Mouse (Mus musculus) cortical plate, adult 2 months (tissue): Measurements from ENCODE around the gene Supt3. TPM values are rescaled to one million over a fixed set of nuclear protein-coding genes. Genes with fewer than 3 reads are reported as not detected.
A peak's percentile ranks its signal among the peaks of the same experiment; 100 is the strongest.

Experiments
- H3K27ac ChIP-seq: fragments of 200-500 bp; 2 replicates; pipeline ENCODE4 v1.5.1; 2012; ENCODE audit warnings: low read length, control low read depth, inconsistent platforms; ENCODE audit not compliant: insufficient read depth
- H3K4me1 ChIP-seq: fragments of 200-500 bp; 2 replicates; pipeline ENCODE4 v1.6.1; 2011; ENCODE audit warnings: low read length; ENCODE audit not compliant: control insufficient read depth, insufficient read depth
- H3K4me3 ChIP-seq: fragments of 200-500 bp; 2 replicates; pipeline ENCODE4 v1.5.1; 2011; ENCODE audit warnings: mild to moderate bottlenecking, low read length, control low read depth; ENCODE audit not compliant: insufficient read depth
- CTCF ChIP-seq: fragments of 200-500 bp; IDR thresholded peaks from 2 replicates; pipeline ENCODE4 v1.5.1; 2011; ENCODE audit warnings: mild to moderate bottlenecking, control low read depth, low read length; ENCODE audit not compliant: insufficient read depth; ENCODE audit errors: extremely low read depth
- POLR2A ChIP-seq: fragments of 200-500 bp; IDR thresholded peaks from 2 replicates; pipeline ENCODE4 v1.6.1; 2011; ENCODE audit warnings: mild to moderate bottlenecking, low read length, control low read depth; ENCODE audit not compliant: insufficient read depth; ENCODE audit errors: extremely low read depth
- polyA plus RNA-seq: library from polyadenylated mRNA; depleted of rRNA; stranded (reverse); fragments of >200 nt; gene quantifications from 2 replicates; pipeline ENCODE4 v1.2.3, GENCODE M21; 2012; rRNA removed

Gene Supt3
- polyA plus RNA-seq, result 6.6 and 6.9 TPM in 2 replicates

DNA sequence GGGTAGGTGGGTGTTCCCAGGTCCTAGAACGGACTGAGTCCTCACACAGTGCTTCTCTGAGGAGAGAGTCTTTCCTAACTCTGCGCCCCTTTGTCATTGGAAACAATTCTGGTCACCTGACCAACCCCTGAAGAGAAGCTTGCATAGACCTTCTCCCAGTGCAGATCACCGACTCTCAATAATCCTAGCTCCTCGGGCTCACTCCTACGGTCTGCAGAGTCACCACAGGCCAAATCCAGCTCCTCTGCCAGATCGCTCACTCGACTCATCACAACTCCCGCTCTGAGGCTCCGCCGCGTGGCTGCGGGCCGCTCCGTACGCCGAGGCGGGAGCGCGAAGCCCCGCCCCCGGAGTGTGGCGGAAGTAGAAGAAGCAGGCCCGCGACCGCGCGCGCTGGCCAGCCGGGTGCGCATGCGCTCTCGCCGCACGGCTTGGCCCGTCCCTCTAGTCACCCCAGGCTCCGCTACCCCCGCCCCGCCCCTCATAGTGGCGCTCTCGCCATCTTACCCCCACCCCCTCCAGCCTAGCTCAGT is at the start of gene Supt3:
Gene Supt3, plus strand, starts transcription at position 415 of the 533 bp plus-strand sequence.
- no peaks in the 10 kb centered on the region; the same call in 1 of the 2 replicates for H3K4me1 ChIP-seq
- H3K27ac ChIP-seq, result peak within 1 kb of the TSS; percentile 41; the same call in 1 of the 2 replicates
- TF ChIP-seq POLR2A (peak; percentile 45; the same call in 1 of the 2 replicates), CTCF (no peak)
- H3K4me3 ChIP-seq, result peak within 1 kb of the TSS; percentile 79

- TF ChIP-seq CTCF, result no peak
- TF ChIP-seq POLR2A, result no peak
- Histone ChIP-seq H3K27ac (no peak overlapping the region), H3K4me1 (no peaks in the 10 kb centered on the region), H3K4me3 (no peak overlapping the region)
These were observed 49.3 kb upstream of the Supt3 start for GRCm38 (mm10) chr17:44727675-44728074.

DNA sequence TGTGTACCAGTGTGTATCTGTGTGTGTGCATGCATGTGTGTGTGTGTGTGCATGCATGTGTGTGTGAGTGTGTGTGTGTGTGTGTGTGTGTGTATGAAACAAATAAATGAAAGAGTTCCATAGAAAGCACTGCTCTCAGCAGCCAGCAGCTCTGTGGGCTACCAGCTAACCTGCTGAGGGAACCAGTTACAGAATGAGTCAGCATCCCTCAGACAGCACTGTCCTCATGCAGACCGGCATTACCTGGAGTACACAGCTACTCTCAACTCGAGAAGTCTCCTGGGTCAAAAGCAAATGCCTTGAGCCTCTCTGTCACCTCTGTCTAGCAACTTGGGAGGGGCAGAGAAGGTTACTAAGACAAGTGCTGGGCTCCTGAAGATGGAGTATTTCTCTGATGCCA is 48.5 kb upstream of the Supt3 start:
- no peaks in the 10 kb centered on the region for H3K4me1 ChIP-seq
- no peak overlapping the region for H3K27ac ChIP-seq
- no peak overlapping the region for H3K4me3 ChIP-seq
- TF ChIP-seq POLR2A, result no peak
- no peak for TF ChIP-seq CTCF

GRCm38 (mm10) chr17:44733544-44734310 is 43.2 kb upstream of the Supt3 start:
- Histone ChIP-seq H3K27ac (no peak overlapping the region), H3K4me1 (no peaks in the 10 kb centered on the region; the same call in 1 of the 2 replicates), H3K4me3 (peak overlapping the region; percentile 74)
- TF ChIP-seq POLR2A, result no peak
- no peak for TF ChIP-seq CTCF

DNA sequence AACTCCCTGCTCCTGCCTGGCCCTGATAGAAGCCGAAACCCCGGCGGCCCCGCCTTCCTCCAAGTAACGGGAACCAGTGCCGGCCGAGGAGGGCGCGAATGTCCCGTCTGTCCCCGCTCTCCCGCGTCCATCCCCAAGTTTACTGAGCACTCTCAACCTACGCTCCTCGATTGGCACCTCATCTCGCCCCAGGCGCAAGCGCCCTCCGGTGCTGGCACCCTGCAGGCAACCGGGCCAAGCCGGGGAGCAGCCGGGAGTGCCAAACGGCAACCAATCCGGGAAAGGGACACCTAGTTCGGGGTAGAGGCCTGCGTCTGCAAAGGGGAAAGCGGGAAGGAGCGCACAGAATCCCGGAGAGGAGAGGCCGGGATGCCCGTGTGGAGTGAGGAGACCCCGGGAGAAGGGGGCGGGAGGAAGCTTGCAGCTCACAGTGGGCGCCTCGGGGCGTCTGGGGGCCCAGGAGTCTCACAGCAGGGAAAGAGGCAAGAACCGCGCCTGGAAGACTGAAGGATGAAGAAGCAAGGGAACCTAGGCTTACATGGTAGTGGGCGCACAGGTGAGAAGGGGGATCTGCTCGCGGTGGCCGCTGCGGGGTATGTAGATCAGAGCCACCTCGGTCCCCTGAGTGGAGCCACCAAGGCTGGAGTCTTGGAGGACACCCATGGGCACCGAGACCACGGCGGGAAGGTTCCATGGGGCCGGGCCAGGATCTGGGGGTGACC is 42.3 kb upstream of the Supt3 start:
- TF ChIP-seq POLR2A (no peak), CTCF (no peak)
- Histone ChIP-seq H3K27ac (no peak overlapping the region), H3K4me1 (no peaks in the 10 kb centered on the region; the same call in 1 of the 2 replicates), H3K4me3 (peak overlapping the region; percentile 74)

DNA sequence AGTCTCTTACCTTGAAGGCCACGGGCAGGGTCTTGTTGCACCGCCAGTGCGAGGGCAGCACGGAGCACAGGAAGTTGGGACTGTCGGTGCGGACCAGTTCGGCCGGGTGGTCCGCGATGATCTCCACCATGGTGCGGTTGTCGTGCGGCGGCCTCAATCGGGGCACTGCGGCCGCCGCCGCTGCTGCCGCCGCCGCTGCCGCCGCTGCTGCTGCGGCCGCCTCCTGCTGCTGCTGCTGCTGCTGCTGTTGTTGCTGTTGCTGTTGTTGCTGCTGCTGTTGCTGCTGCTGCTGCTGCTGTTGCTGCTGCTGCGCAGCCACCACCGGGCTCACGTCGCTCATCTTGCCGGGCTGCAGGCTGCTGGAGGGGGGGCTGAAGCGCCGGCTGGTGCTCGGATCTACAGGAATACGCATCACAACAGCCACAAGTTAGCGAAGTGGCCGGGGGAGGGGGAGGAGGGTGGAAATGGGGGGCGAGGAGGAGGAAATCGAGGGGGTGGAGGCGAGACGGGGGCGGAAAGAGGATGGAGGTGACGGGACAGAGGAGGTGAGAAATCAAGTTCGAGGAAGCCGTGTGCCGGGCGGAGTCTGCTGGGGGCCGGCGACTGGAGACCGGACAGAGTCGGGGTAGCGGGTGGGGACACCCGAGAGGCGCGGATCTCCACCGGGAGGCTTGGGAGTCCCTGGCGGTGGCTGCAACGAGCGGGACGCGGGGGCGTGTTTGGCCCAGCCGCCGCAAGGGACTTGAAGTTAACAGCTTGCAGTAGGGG is 41.5 kb upstream of the Supt3 start:
- Histone ChIP-seq H3K4me3 (peak overlapping the region; percentile 74), H3K27ac (peak overlapping the region; percentile 94), H3K4me1 (no peaks in the 10 kb centered on the region; the same call in 1 of the 2 replicates)
- TF ChIP-seq POLR2A (no peak), CTCF (no peak)

DNA sequence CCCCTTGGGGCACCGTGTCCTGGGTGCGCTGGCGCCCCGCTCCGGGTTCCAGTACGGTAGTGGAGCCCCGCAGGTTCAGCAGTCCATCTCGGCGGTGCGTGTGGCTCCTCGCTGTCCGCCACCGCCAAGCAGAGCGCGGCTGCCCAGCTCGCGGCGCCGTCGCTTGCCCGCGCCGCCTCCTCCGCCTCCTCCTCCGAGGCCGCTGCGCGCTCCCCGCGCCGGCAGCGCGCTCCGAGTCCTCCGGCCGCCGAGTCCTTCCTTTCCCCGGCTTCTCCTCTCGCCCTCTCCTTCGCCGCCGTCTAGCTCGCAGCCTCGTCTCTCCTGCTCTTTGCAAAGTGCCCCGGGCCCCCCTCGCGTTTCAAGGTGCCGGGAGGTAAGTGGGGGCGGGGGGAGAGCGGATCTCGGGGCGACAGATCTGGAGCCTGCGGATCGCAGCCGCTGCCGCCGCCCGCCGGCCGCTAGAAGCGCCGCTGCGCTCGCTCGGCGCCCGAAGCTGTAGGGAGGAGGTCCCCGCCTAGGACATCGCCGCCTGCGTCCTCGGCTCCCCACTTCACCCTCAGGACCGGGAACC is 40.9 kb upstream of the Supt3 start:
- Histone ChIP-seq H3K4me3 (peak overlapping the region; percentile 74), H3K27ac (peak overlapping the region; percentile 94)

GRCm38 (mm10) chr17:44737275-44738120 is 39.5 kb upstream of the Supt3 start:
- Histone ChIP-seq H3K27ac (no peak overlapping the region), H3K4me3 (peak overlapping the region; percentile 29), H3K4me1 (no peaks in the 10 kb centered on the region; the same call in 1 of the 2 replicates)
- no peak for TF ChIP-seq CTCF
- no peak for TF ChIP-seq POLR2A

More for the DNA sequence above, 40.9 kb upstream of the Supt3 start:
- TF ChIP-seq POLR2A (no peak), CTCF (no peak)
- H3K4me1 ChIP-seq, result no peaks in the 10 kb centered on the region; the same call in 1 of the 2 replicates
